Mouse (Mus musculus): ENCODE results near the gene Git2.

Git2 gene

GRCm38 (mm10) chr5:114688703-114689102 is 86.6 kb downstream of the Git2 start:
- DNase-seq (ENCODE audit: low read depth in 2 of 2, low spot score in 2 of 2) = no peak

GRCm38 (mm10) chr5:114687901-114688300 is 87.4 kb downstream of the Git2 start:
- DNase-seq (ENCODE audit: low read depth in 2 of 2, low spot score in 2 of 2) = peak in 1 of 2 experiments; percentile 19

- no peak for DNase-seq (ENCODE audit: low read depth in 2 of 2, low spot score in 2 of 2)
Measured at GRCm38 (mm10) chr5:114686726-114687210, 88.5 kb downstream of the Git2 start.

DNA sequence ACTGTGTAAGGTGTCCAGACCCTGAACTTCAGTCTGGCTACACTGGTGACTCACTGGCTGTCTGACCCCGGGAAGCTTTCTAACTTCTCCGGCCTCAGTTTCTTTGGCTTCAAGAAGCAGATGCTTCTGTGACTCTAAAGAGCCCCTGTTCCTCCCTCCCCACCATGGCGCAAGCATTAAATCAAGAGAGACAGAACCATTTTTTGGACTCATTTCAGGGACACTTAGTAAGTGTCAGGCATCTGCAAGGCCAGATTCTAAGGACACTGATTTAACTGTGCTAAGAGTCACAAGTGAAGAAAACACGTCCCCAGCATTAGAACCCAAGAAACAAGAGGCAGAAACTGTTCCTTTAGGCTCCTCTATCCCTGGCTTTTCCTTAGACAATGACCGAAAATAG is 89.3 kb downstream of the Git2 start:
- no peak for DNase-seq (ENCODE audit: low read depth in 2 of 2, low spot score in 2 of 2)

DNA sequence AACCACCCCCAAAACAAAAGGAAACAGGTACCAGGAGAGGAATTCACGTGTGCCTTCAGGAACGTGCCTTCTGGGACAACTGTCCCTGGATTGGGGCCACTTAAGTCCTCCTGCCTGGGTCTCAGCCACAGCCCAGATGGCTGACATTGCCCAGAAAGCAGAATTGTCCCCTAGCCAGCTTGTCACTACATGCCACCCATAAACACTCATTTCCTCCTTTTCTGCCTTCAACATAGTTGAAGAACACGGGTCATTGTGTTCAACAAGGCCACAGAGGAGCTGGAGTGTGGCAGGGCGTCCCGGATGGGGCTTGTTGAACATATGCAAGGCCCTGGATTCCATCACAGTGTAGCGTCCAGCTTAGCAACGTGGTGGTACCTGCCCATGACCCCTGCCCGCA is 93.6 kb downstream of the Git2 start:
- DNase-seq (ENCODE audit: low read depth in 2 of 2, low spot score in 2 of 2) = no peak

DNA sequence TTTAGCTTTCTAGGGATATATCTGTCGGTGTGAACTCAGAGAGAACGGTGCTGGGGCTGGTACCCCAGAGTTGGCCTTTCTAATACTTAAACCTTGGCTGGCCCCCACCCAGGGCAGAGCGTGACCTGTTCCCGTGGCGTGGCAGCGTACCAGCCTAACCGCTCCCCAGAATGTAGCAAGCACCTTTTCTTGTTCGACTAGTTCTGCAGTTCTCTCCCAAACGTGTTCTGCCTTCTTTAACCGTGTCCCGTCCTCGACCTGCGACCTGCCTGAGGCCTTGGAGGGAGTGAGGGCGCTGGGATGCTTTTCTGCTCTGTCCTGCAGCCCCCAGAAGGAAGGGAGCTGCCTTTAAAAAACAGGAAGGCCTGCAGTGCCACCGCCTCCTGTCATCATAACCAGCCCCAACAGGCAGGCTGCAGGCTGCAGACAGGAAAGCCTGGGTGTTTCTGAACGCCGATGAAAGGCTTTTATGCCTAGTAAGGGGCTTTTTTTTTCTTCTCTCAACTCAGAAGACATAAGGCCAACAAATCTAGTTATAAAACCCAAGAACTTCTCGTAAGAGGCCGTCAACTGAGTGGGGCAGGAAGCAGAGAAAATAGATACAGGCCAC is 94.5 kb downstream of the Git2 start:
- DNase-seq (ENCODE audit: low read depth in 2 of 2, low spot score in 2 of 2) = peak; percentile 35 to 43

- no peak for DNase-seq (ENCODE audit: low read depth in 2 of 2, low spot score in 2 of 2)
Measured at GRCm38 (mm10) chr5:114679841-114680591, 95.3 kb downstream of the Git2 start.
